Mouse (Mus musculus): ENCODE measurements around the gene Epas1.

The Epas1 gene

GRCm38 (mm10) chr17:86795773-86796172, 42.3 kb downstream of the Epas1 start:
- no peak for DNase-seq

GRCm38 (mm10) chr17:86797031-86797430, 43.5 kb downstream of the Epas1 start:
- no peak for DNase-seq

- no peak for DNase-seq
Measured at GRCm38 (mm10) chr17:86798460-86798859, 45.0 kb downstream of the Epas1 start.

GRCm38 (mm10) chr17:86798951-86799350, 45.5 kb downstream of the Epas1 start:
- DNase-seq = no peak

- no peak for DNase-seq
Measured at GRCm38 (mm10) chr17:86800535-86800934, 47.0 kb downstream of the Epas1 start.

GRCm38 (mm10) chr17:86801213-86801815, 47.8 kb downstream of the Epas1 start:
- no peak for DNase-seq

GRCm38 (mm10) chr17:86801876-86802275, 48.4 kb downstream of the Epas1 start:
- DNase-seq = no peak

GRCm38 (mm10) chr17:86802351-86802985, 49.0 kb downstream of the Epas1 start:
- no peak for DNase-seq

- no peak for DNase-seq
Measured at GRCm38 (mm10) chr17:86803147-86803546, 49.6 kb downstream of the Epas1 start.

- DNase-seq = no peak
Measured at GRCm38 (mm10) chr17:86803653-86804052, 50.2 kb downstream of the Epas1 start.

- DNase-seq = no peak
Measured at GRCm38 (mm10) chr17:86812029-86812428, 58.5 kb downstream of the Epas1 start.

- no peak for DNase-seq
Measured at GRCm38 (mm10) chr17:86814320-86814719, 60.8 kb downstream of the Epas1 start.

GRCm38 (mm10) chr17:86815016-86815865, 61.7 kb downstream of the Epas1 start:
- no peak for DNase-seq

GRCm38 (mm10) chr17:86822017-86822737, 68.7 kb downstream of the Epas1 start:
- DNase-seq = no peak

GRCm38 (mm10) chr17:86824502-86825162, 71.1 kb downstream of the Epas1 start:
- no peak for DNase-seq

- no peak for DNase-seq
Measured at GRCm38 (mm10) chr17:86825163-86825902, 71.8 kb downstream of the Epas1 start.

GRCm38 (mm10) chr17:86826376-86826775, 72.9 kb downstream of the Epas1 start:
- DNase-seq = no peak

GRCm38 (mm10) chr17:86827391-86828165, 74.1 kb downstream of the Epas1 start:
- no peak for DNase-seq

- DNase-seq = no peak
Measured at GRCm38 (mm10) chr17:86828500-86828899, 75.0 kb downstream of the Epas1 start.

- no peak for DNase-seq
Measured at GRCm38 (mm10) chr17:86829383-86830175, 76.1 kb downstream of the Epas1 start.

Data from right cerebral cortex, postnatal 4 days (tissue).